Mouse (Mus musculus) intestine, embryonic 15.5 days (tissue): Measurements from ENCODE around the gene Ifna4. TPM values are rescaled to one million over a fixed set of nuclear protein-coding genes. Genes with fewer than 3 reads are reported as not detected.
"Not testable (repeated sequence)": the region's sequence is repeated elsewhere in the genome, so short reads cannot be mapped to it uniquely, and the experiment has no call there.

Experiments used
- ATAC-seq: fragments of 200-750 bp; cut with Nextera tagmentation; 2 replicates; pipeline ENCODE4 v1.8.0; 2017; ENCODE audit warnings: moderate TSS enrichment, moderate library complexity
- H3K27ac ChIP-seq: fragments of 300-500 bp; sonication (generic); 2 replicates; pipeline ENCODE4 v1.5.1; 2015; ENCODE audit warnings: mild to moderate bottlenecking, inconsistent platforms
- H3K27me3 ChIP-seq: fragments of 300-500 bp; sonication (generic); replicated peaks from 2 replicates; pipeline ENCODE4 v1.6.1; 2015; ENCODE audit warnings: inconsistent platforms
- H3K36me3 ChIP-seq: fragments of 300-500 bp; sonication (generic); 2 replicates; pipeline ENCODE4 v1.6.1; 2015; ENCODE audit warnings: inconsistent platforms
- H3K4me1 ChIP-seq: fragments of 300-500 bp; sonication (generic); replicated peaks from 2 replicates; pipeline ENCODE4 v1.6.1; 2015; ENCODE audit warnings: inconsistent platforms
- H3K4me2 ChIP-seq: fragments of 300-500 bp; sonication (generic); replicated peaks from 2 replicates; pipeline ENCODE4 v1.6.1; 2015; ENCODE audit warnings: mild to moderate bottlenecking, inconsistent platforms
- H3K4me3 ChIP-seq: fragments of 300-500 bp; sonication (generic); replicated peaks from 2 replicates; pipeline ENCODE4 v1.5.1; 2015; ENCODE audit warnings: inconsistent platforms
- H3K9ac ChIP-seq: fragments of 300-500 bp; sonication (generic); 2 replicates; pipeline ENCODE4 v1.6.1; 2015; ENCODE audit warnings: inconsistent platforms
- H3K9me3 ChIP-seq: fragments of 300-500 bp; sonication (generic); 2 replicates; pipeline ENCODE4 v1.6.1; 2016; ENCODE audit warnings: inconsistent platforms
- WGBS: fragments of 180-500 bp; shearing (Covaris S2); methylation state at CpG from one replicate; pipeline ENCODE4 v1.1.7; 2015; 5-methylcytosine and 5-hydroxymethylcytosine counted together
- polyA plus RNA-seq: library from polyadenylated mRNA; unstranded; fragments of >200 nt; fragmentation: Nextera tagmentation; extraction: Ambion mirVana; gene quantifications from 2 replicates; pipeline ENCODE4 v1.2.1, GENCODE M21; 2015

The Ifna4 gene
- polyA plus RNA-seq, 1 experiment from 2014 or later: not detected

DNA sequence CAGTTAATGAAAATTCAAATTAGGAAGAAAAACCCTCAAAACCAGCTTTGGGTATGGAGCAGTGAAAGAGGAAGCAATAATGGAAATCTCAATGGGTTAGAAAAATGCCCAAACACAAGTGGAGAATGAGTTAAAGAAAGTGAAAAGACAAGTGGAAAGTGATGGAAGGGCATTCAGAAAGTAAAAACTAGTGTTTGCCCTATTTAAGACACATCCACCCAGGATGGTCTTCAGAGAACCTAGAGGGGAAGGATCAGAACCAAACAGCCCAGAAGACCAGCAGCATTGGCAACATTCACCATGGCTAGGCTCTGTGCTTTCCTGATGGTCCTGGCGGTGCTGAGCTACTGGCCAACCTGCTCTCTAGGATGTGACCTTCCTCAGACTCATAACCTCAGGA, 6.4 kb upstream of the Ifna4 start, which contains the start of gene Ifna5:
TSS of gene Ifna5 (plus strand) at position 301 of the 400 bp plus-strand sequence.
- WGBS: 61% methylated on average over 1 of the region's 1 CpGs
- H3K27ac ChIP-seq, H3K4me3 ChIP-seq, H3K27me3 ChIP-seq, H3K9ac ChIP-seq, H3K36me3 ChIP-seq, ATAC-seq, H3K9me3 ChIP-seq, H3K4me2 ChIP-seq, H3K4me1 ChIP-seq: not testable (repeated sequence)

GRCm38 (mm10) chr4:88838828-88839227, 2.8 kb upstream of the Ifna4 start:
- no peaks in the 10 kb centered on the region for H3K36me3 ChIP-seq
- WGBS: 40% methylated on average over 3 of the region's 3 CpGs
- H3K9me3 ChIP-seq: no peaks in the 10 kb centered on the region
- H3K4me1 ChIP-seq: no peaks in the 10 kb centered on the region
- no peak overlapping the region for H3K4me2 ChIP-seq
- H3K27ac ChIP-seq: no peak overlapping the region
- H3K9ac ChIP-seq: no peak overlapping the region
- H3K4me3 ChIP-seq: no peak overlapping the region
- no peaks in the 10 kb centered on the region for H3K27me3 ChIP-seq
- no peak for ATAC-seq

- no peaks in the 10 kb centered on the region for H3K9me3 ChIP-seq
- 74% methylated on average over 3 of the region's 3 CpGs for WGBS
- no peak overlapping the region for H3K4me2 ChIP-seq
These were observed 1.6 kb upstream of the Ifna4 start for GRCm38 (mm10) chr4:88840058-88840457.

DNA sequence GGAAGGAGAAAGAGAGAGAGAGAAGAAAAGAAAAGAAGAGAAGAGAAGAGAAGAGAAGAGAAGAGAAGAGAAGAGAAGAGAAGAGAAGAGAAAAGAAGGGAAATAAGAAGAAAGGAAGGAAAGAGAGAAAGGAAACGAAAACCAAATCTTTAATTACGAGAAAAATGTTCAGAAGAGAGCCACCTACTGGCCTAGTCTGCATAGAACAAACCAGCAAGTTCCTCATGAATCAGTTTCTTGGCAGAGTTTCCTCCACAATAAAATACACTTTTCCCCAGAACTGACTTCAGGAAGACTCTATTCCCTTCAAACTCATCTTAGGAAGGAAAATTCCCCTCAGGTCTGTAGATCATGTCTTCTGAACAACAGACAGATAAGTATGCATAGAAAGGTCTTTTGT, 3.7 kb downstream of the Ifna4 start:
- Histone ChIP-seq H3K36me3 (no peaks in the 10 kb centered on the region), H3K4me1 (no peaks in the 10 kb centered on the region), H3K9ac (no peak overlapping the region), H3K9me3 (no peaks in the 10 kb centered on the region), H3K4me2 (no peak overlapping the region), H3K4me3 (no peak overlapping the region), H3K27me3 (no peaks in the 10 kb centered on the region), H3K27ac (no peak overlapping the region)
- WGBS: 59% methylated on average over 2 of the region's 2 CpGs
- ATAC-seq: no peak

More at GRCm38 (mm10) chr4:88840058-88840457, 1.6 kb upstream of the Ifna4 start:
- Histone ChIP-seq H3K4me3 (no peak overlapping the region), H3K9ac (no peak overlapping the region), H3K27ac (no peak overlapping the region), H3K4me1 (no peaks in the 10 kb centered on the region), H3K36me3 (no peaks in the 10 kb centered on the region), H3K27me3 (no peaks in the 10 kb centered on the region)
- no peak for ATAC-seq

DNA sequence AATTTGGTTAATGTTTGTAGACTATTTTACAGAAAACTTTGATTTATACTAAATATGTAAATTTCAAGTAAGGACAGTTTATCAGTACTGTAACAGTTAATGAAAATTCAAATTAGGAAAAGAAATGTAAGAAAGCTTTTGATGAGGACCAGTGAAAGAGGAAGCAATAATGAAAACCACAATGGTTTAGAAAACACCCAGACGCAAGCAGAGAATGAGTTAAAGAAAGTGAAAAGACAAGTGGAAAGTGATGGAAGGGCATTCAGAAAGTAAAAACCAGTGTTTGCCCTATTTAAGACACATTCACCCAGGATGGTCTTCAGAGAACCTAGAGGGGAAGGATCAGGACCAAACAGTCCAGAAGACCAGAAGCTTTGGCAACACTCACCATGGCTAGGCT, 8.0 kb downstream of the Ifna4 start, which contains the start of gene Ifna1:
TSS of gene Ifna1 (plus strand) at position 390 of the 400 bp plus-strand sequence.
- ATAC-seq: no peak
- Histone ChIP-seq H3K27ac (no peak within 1 kb of the TSS), H3K4me2 (no peak within 1 kb of the TSS), H3K27me3 (no peaks in the 10 kb centered on the region), H3K36me3 (no peaks in the 10 kb centered on the region), H3K9me3 (no peaks in the 10 kb centered on the region), H3K4me1 (no peaks in the 10 kb centered on the region), H3K4me3 (no peak within 1 kb of the TSS), H3K9ac (no peak within 1 kb of the TSS)
- 90% methylated on average over 1 of the region's 1 CpGs for WGBS

DNA sequence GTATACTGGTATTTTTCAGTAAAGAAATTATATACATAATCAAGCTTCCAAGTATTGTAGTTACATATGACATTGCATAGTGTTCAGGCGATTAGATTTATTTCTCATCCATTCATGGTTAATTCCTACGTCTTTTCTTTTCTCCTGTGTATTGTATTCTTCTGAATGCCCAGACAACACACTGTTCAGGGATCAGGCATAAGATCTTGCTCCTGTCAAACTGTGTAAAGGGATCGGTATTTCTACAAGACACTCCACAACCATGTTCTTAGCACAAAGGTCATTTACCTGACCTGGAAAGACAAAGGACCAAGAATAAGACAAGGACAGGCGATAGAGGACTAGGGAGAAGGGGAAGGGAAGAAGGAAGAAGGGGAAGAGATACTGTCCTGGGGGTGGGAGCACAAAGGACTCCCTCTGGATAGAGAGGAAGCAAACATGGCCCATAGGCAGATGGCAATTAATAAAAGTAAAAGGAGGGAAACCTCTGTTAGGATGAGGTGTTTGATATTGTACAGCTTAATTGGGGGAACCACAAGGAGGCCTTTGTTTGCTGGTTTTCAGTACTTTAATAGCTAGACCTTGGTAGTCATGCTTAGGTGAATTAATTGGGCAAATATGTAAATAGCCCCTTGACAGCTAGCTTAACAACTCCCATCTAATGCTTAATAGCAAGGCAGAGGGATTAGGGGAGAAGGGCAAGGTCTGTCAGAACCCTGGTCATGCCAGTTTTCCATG, 9.5 kb downstream of the Ifna4 start:
- WGBS: 70% methylated on average over 4 of the region's 4 CpGs
- no peaks in the 10 kb centered on the region for H3K9me3 ChIP-seq
- no peaks in the 10 kb centered on the region for H3K4me1 ChIP-seq
- no peak for ATAC-seq
- no peak overlapping the region for H3K4me3 ChIP-seq
- H3K27ac ChIP-seq: no peak overlapping the region
- H3K36me3 ChIP-seq: no peaks in the 10 kb centered on the region
- no peaks in the 10 kb centered on the region for H3K27me3 ChIP-seq
- no peak overlapping the region for H3K4me2 ChIP-seq
- H3K9ac ChIP-seq: no peak overlapping the region

GRCm38 (mm10) chr4:88859214-88859613, 17.6 kb downstream of the Ifna4 start:
- H3K4me3 ChIP-seq: no peak overlapping the region
- no peaks in the 10 kb centered on the region for H3K9me3 ChIP-seq
- H3K27ac ChIP-seq: no peak overlapping the region
- no peak for ATAC-seq
- H3K4me1 ChIP-seq: no peaks in the 10 kb centered on the region
- H3K27me3 ChIP-seq: no peaks in the 10 kb centered on the region
- H3K4me2 ChIP-seq: no peak overlapping the region
- H3K9ac ChIP-seq: no peak overlapping the region
- no peaks in the 10 kb centered on the region for H3K36me3 ChIP-seq

GRCm38 (mm10) chr4:88863309-88863708, 21.6 kb downstream of the Ifna4 start:
- no peak overlapping the region for H3K9ac ChIP-seq
- H3K4me3 ChIP-seq: no peak overlapping the region
- H3K9me3 ChIP-seq: no peaks in the 10 kb centered on the region
- H3K27ac ChIP-seq: no peak overlapping the region
- WGBS: 10% methylated on average over 7 of the region's 7 CpGs
- H3K36me3 ChIP-seq: no peaks in the 10 kb centered on the region
- no peaks in the 10 kb centered on the region for H3K4me1 ChIP-seq
- no peaks in the 10 kb centered on the region for H3K27me3 ChIP-seq
- ATAC-seq: no peak
- no peak overlapping the region for H3K4me2 ChIP-seq

DNA sequence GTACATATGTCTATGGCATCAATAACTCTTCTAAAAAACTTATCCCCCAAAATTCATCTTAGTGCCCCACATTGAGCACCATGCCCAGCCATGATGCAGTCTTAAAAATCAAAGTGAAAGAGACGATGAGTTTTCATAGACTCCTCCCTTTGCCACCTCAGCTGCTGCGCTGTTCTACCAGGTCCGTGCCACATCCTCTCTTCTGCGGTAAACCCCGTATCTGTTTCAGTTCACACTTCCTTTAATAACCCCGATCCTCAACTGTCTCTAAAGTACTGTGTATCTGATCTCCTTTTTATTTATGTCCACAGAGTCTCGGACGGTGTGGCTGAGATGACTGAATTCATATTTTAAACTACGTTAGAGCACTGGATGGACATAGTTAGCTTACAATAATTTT, 22.9 kb downstream of the Ifna4 start:
- H3K36me3 ChIP-seq: no peaks in the 10 kb centered on the region
- H3K27me3 ChIP-seq: no peaks in the 10 kb centered on the region
- H3K4me3 ChIP-seq: no peak overlapping the region
- no peak overlapping the region for H3K9ac ChIP-seq
- 63% methylated on average over 9 of the region's 9 CpGs for WGBS
- no peak overlapping the region for H3K4me2 ChIP-seq
- H3K27ac ChIP-seq: no peak overlapping the region
- ATAC-seq: no peak
- no peaks in the 10 kb centered on the region for H3K4me1 ChIP-seq
- H3K9me3 ChIP-seq: no peaks in the 10 kb centered on the region

DNA sequence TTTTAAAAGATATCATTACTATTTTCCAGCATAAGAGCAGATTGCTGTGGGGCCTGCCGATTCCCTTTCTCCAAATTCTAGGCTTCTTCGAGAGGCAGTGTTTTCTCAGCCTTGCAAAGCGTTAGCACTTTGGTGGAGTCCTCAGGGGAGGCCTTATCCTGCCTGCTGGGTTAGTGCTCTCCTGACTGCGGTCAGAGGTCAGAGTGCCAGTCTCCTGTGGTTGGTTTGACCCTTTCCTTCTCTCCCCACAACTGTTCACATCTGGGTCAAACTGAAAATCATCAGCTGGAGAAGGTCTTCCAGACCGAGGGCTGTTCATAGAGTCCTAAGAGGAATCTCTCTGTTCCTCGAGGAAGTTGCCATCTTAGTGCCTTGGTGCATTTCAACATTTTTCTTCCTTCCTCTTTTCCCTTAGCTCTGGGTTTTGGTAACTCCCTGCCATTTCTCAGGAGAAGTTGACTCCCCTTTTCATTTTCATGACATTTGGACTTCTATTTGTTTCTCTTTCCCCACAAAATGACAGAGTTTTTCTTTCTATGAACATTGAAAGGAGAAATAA, 23.4 kb downstream of the Ifna4 start:
- ATAC-seq: no peak
- Histone ChIP-seq H3K4me3 (no peak overlapping the region), H3K9me3 (no peaks in the 10 kb centered on the region), H3K4me1 (no peaks in the 10 kb centered on the region), H3K36me3 (no peaks in the 10 kb centered on the region), H3K27ac (no peak overlapping the region), H3K4me2 (no peak overlapping the region), H3K9ac (no peak overlapping the region), H3K27me3 (no peaks in the 10 kb centered on the region)
- 57% methylated on average over 6 of the region's 6 CpGs for WGBS

- H3K9ac ChIP-seq: 0 out of 2 replicates have a peak overlapping the region, but pooled peaks have one; percentile 23
- WGBS: 0% methylated on average over 8 of the region's 8 CpGs
- no peaks in the 10 kb centered on the region for H3K36me3 ChIP-seq
- no peaks in the 10 kb centered on the region for H3K4me1 ChIP-seq
- H3K4me3 ChIP-seq: peak overlapping the region; percentile 45
- no peaks in the 10 kb centered on the region for H3K27me3 ChIP-seq
- no peak overlapping the region for H3K27ac ChIP-seq
- H3K9me3 ChIP-seq: no peaks in the 10 kb centered on the region
- ATAC-seq: peak; percentile 79
- H3K4me2 ChIP-seq: peak overlapping the region; percentile 80
These were observed 25.8 kb downstream of the Ifna4 start for GRCm38 (mm10) chr4:88867366-88867925.

DNA sequence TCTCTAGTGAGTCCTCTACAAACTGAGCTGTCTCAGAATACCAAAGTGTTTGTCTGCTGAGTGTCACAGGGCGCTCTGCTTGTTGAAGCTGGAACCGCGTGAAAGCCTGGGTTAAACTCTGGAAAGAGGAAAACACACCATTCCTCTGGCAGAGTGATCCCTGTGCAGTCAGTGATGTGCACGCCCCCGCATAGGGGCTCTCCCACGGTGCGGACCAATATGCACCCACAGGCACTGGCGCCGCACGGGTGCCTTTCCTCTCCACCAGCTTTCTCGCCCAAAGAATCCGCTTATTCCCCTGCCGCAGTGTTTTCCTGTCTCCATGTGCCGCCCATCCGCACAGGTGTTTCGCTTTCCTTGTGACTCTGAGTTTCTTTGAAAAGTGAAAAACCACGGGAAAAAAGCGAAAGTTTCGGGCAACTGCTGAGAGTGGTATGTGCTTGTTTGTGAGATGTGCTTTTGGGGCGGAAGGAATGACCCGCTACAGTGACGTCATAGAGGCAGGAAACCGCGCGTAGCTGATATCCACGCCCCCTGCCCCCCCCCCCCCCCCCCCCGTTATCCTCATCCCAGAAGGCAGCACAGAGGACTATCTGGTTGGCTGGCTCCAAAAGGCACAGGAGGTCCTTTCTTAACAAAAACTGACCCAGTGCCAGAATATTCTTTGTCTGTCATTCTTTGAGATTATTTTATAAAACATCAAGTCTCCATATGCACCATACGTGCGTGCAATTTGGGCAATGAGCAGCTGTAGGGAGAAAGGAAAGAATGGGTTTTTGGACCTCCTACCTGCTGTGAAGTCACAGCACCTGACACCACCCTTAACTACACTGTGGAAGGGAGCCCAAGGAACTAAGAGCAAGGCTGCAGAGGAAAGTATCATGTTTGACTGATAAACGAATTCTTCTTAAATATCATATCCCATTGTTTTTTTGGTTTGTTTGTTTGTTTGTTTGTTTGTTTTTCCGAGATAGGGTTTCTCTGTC, 26.6 kb downstream of the Ifna4 start:
- no peaks in the 10 kb centered on the region for H3K36me3 ChIP-seq
- no peaks in the 10 kb centered on the region for H3K27me3 ChIP-seq
- peak overlapping the region; percentile 80 for H3K4me2 ChIP-seq
- H3K4me1 ChIP-seq: no peaks in the 10 kb centered on the region
- 8% methylated on average over 30 of the region's 31 CpGs for whole genome bisulfite sequencing
- no peak overlapping the region for H3K27ac ChIP-seq
- H3K4me3 ChIP-seq: peak overlapping the region; percentile 45
- peak overlapping the region; percentile 23 for H3K9ac ChIP-seq
- peak; percentile 66 for ATAC-seq
- H3K9me3 ChIP-seq: no peaks in the 10 kb centered on the region
